Mouse (Mus musculus): ENCODE data around the gene Apoc3. TPM values are rescaled to one million over a fixed set of nuclear protein-coding genes. Genes with fewer than 3 reads are reported as not detected.

Gene Apoc3
- total and polyA plus RNA-seq, 2 experiments from 2014 or later: not detected

GRCm38 (mm10) chr9:46206834-46207500 lies 28.5 kb downstream of the Apoc3 start:
- DNase-seq (ENCODE audit: low spot score) (no peak), ATAC-seq (ENCODE audit: insufficient read depth, low read depth) (no peak; the same call in 1 of the 2 replicates)
- Histone ChIP-seq H3K27me3 (ENCODE audit: control insufficient read depth, insufficient read depth, low read length) (no peaks in the 10 kb centered on the region), H3K4me3 (ENCODE audit: low read depth, low read length) (no peak overlapping the region), H3K9me3 (replicated peaks; ENCODE audit: control insufficient read depth, low read length) (no peaks in the 10 kb centered on the region), H3K4me1 (ENCODE audit: control insufficient read depth, insufficient read depth) (no peaks in the 10 kb centered on the region), H3K4me2 (ENCODE audit: low read depth, low read length) (no peak overlapping the region), H3K36me3 (replicated peaks; ENCODE audit: control insufficient read depth, insufficient read depth, low read length) (peaks cover 97% of the 10 kb centered on the region), H3K9ac (replicated peaks; ENCODE audit: low read depth, low read length) (no peak overlapping the region), H3K27ac (ENCODE audit: low read depth) (no peak overlapping the region)
- TF ChIP-seq EP300 (IDR thresholded peaks at IDR 0.05; ENCODE audit: low read depth) (no peak), CTCF (IDR thresholded peaks at IDR 0.05; ENCODE audit: low read depth) (no peak)
- 51% methylated on average over 10 of the region's 10 CpGs for WGBS

GRCm38 (mm10) chr9:46199609-46200008 lies 35.8 kb downstream of the Apoc3 start:
- Histone ChIP-seq H3K9ac (replicated peaks; ENCODE audit: low read depth, low read length) (no peak overlapping the region), H3K4me3 (ENCODE audit: low read depth, low read length) (no peak overlapping the region), H3K4me2 (ENCODE audit: low read depth, low read length) (no peak overlapping the region), H3K4me1 (ENCODE audit: control insufficient read depth, insufficient read depth) (peaks cover 29% of the 10 kb centered on the region), H3K9me3 (replicated peaks; ENCODE audit: control insufficient read depth, low read length) (no peaks in the 10 kb centered on the region), H3K27me3 (ENCODE audit: control insufficient read depth, insufficient read depth, low read length) (no peaks in the 10 kb centered on the region), H3K27ac (ENCODE audit: low read depth) (peak overlapping the region; percentile 11; the same call in 1 of the 2 replicates), H3K36me3 (replicated peaks; ENCODE audit: control insufficient read depth, insufficient read depth, low read length) (peaks cover 64% of the 10 kb centered on the region)
- 56% methylated on average over 2 of the region's 2 CpGs for WGBS
- DNase-seq (ENCODE audit: low spot score) (no peak), ATAC-seq (ENCODE audit: insufficient read depth, low read depth) (no peak)
- TF ChIP-seq EP300 (IDR thresholded peaks at IDR 0.05; ENCODE audit: low read depth) (no peak), CTCF (IDR thresholded peaks at IDR 0.05; ENCODE audit: low read depth) (no peak)

- H3K4me2 ChIP-seq (ENCODE audit: low read depth, low read length): no peak overlapping the region
- H3K27me3 ChIP-seq (ENCODE audit: control insufficient read depth, insufficient read depth, low read length): no peaks in the 10 kb centered on the region
- TF ChIP-seq CTCF (IDR thresholded peaks at IDR 0.05; ENCODE audit: low read depth): no peak
- no peak for TF ChIP-seq EP300 (IDR thresholded peaks at IDR 0.05; ENCODE audit: low read depth)
- H3K4me3 ChIP-seq (ENCODE audit: low read depth, low read length): no peak overlapping the region
- H3K4me1 ChIP-seq (ENCODE audit: control insufficient read depth, insufficient read depth): peaks cover 29% of the 10 kb centered on the region
- ATAC-seq (ENCODE audit: insufficient read depth, low read depth) (no peak), DNase-seq (ENCODE audit: low spot score) (no peak)
- H3K9me3 ChIP-seq (replicated peaks; ENCODE audit: control insufficient read depth, low read length): no peaks in the 10 kb centered on the region
- peak overlapping the region; percentile 94 for H3K27ac ChIP-seq (ENCODE audit: low read depth)
- WGBS: 46% methylated on average over 7 of the region's 7 CpGs
- H3K36me3 ChIP-seq (replicated peaks; ENCODE audit: control insufficient read depth, insufficient read depth, low read length): peaks cover 63% of the 10 kb centered on the region
- no peak overlapping the region for H3K9ac ChIP-seq (replicated peaks; ENCODE audit: low read depth, low read length)
Measured at GRCm38 (mm10) chr9:46198936-46199335, 36.5 kb downstream of the Apoc3 start.

- Histone ChIP-seq H3K9me3 (replicated peaks; ENCODE audit: control insufficient read depth, low read length) (no peaks in the 10 kb centered on the region), H3K4me2 (ENCODE audit: low read depth, low read length) (no peak overlapping the region), H3K4me3 (ENCODE audit: low read depth, low read length) (no peak overlapping the region), H3K27ac (ENCODE audit: low read depth) (peak overlapping the region; percentile 94), H3K27me3 (ENCODE audit: control insufficient read depth, insufficient read depth, low read length) (no peaks in the 10 kb centered on the region), H3K4me1 (ENCODE audit: control insufficient read depth, insufficient read depth) (peaks cover 29% of the 10 kb centered on the region), H3K9ac (replicated peaks; ENCODE audit: low read depth, low read length) (no peak overlapping the region), H3K36me3 (replicated peaks; ENCODE audit: control insufficient read depth, insufficient read depth, low read length) (peaks cover 59% of the 10 kb centered on the region)
- TF ChIP-seq EP300 (IDR thresholded peaks at IDR 0.05; ENCODE audit: low read depth) (no peak), CTCF (IDR thresholded peaks at IDR 0.05; ENCODE audit: low read depth) (no peak)
- WGBS: 21% methylated on average over 9 of the region's 9 CpGs
- peak; percentile 37 for ATAC-seq (ENCODE audit: insufficient read depth, low read depth)
- peak; percentile 76 for DNase-seq (ENCODE audit: low spot score)
Measured at GRCm38 (mm10) chr9:46198461-46198860, 37.0 kb downstream of the Apoc3 start.

GRCm38 (mm10) chr9:46196699-46197169 lies 38.7 kb downstream of the Apoc3 start:
- TF ChIP-seq CTCF (IDR thresholded peaks at IDR 0.05; ENCODE audit: low read depth): no peak
- TF ChIP-seq EP300 (IDR thresholded peaks at IDR 0.05; ENCODE audit: low read depth): peak; percentile 84
- ATAC-seq (ENCODE audit: insufficient read depth, low read depth) (peak; percentile 88), DNase-seq (ENCODE audit: low spot score) (peak; percentile 93)
- H3K9me3 ChIP-seq (replicated peaks; ENCODE audit: control insufficient read depth, low read length): no peaks in the 10 kb centered on the region
- no peak overlapping the region for H3K4me3 ChIP-seq (ENCODE audit: low read depth, low read length)
- H3K4me1 ChIP-seq (ENCODE audit: control insufficient read depth, insufficient read depth): peaks cover 29% of the 10 kb centered on the region
- H3K9ac ChIP-seq (replicated peaks; ENCODE audit: low read depth, low read length): peak overlapping the region; percentile 12; the same call in 1 of the 2 replicates
- H3K27ac ChIP-seq (ENCODE audit: low read depth): peak overlapping the region; percentile 94
- H3K4me2 ChIP-seq (ENCODE audit: low read depth, low read length): peak overlapping the region; percentile 31
- whole genome bisulfite sequencing: 7% methylated on average over 12 of the region's 12 CpGs
- H3K27me3 ChIP-seq (ENCODE audit: control insufficient read depth, insufficient read depth, low read length): no peaks in the 10 kb centered on the region
- peaks cover 43% of the 10 kb centered on the region for H3K36me3 ChIP-seq (replicated peaks; ENCODE audit: control insufficient read depth, insufficient read depth, low read length)

Measured in heart, postnatal 0 days (tissue).